Mouse (Mus musculus) c-Kit-positive CD71-positive TER-119-positive erythroid progenitor cells, embryonic 14.5 days (primary cell): Measurements from ENCODE around the gene Slc39a9.

Source experiments
- DNase-seq: peaks from one replicate; pipeline ENCODE4 v3.0.0-alpha.2; 2013; ENCODE audit warnings: low spot score

The Slc39a9 gene

GRCm38 (mm10) chr12:80643693-80644505, at the start of gene Slc39a9, which contains the start of gene Erh:
Gene Slc39a9 (plus strand): TSS chr12:80643883.
Gene Erh (minus strand): TSS chr12:80644341.
- DNase-seq = peak; percentile 93

GRCm38 (mm10) chr12:80594141-80594540, 49.5 kb upstream of the Slc39a9 start:
- no peak for DNase-seq

- DNase-seq = no peak
These were observed 48.9 kb upstream of the Slc39a9 start for GRCm38 (mm10) chr12:80594781-80595180.

GRCm38 (mm10) chr12:80595566-80595965, 48.1 kb upstream of the Slc39a9 start:
- DNase-seq = peak; percentile 31

GRCm38 (mm10) chr12:80595968-80596367, 47.7 kb upstream of the Slc39a9 start:
- DNase-seq = no peak

GRCm38 (mm10) chr12:80598236-80598635, 45.4 kb upstream of the Slc39a9 start:
- no peak for DNase-seq

GRCm38 (mm10) chr12:80598756-80599155, 44.9 kb upstream of the Slc39a9 start:
- no peak for DNase-seq

GRCm38 (mm10) chr12:80601597-80602269, 42.0 kb upstream of the Slc39a9 start:
- no peak for DNase-seq

GRCm38 (mm10) chr12:80602432-80602831, 41.3 kb upstream of the Slc39a9 start:
- DNase-seq = no peak

GRCm38 (mm10) chr12:80603566-80603965, 40.1 kb upstream of the Slc39a9 start:
- no peak for DNase-seq

- no peak for DNase-seq
These were observed 39.5 kb upstream of the Slc39a9 start for GRCm38 (mm10) chr12:80604218-80604617.

- DNase-seq = no peak
These were observed 35.1 kb upstream of the Slc39a9 start for GRCm38 (mm10) chr12:80608576-80608975.

GRCm38 (mm10) chr12:80609928-80610327, 33.8 kb upstream of the Slc39a9 start:
- DNase-seq = no peak

GRCm38 (mm10) chr12:80612113-80612791, 31.4 kb upstream of the Slc39a9 start:
- no peak for DNase-seq

GRCm38 (mm10) chr12:80615371-80616257, 28.1 kb upstream of the Slc39a9 start:
- DNase-seq = no peak

GRCm38 (mm10) chr12:80620501-80620900, 23.2 kb upstream of the Slc39a9 start:
- DNase-seq = no peak

GRCm38 (mm10) chr12:80631790-80632189, 11.9 kb upstream of the Slc39a9 start:
- no peak for DNase-seq

GRCm38 (mm10) chr12:80642725-80643692, 674 bp upstream of the Slc39a9 start:
- DNase-seq = peak; percentile 80

GRCm38 (mm10) chr12:80644506-80644868, 804 bp downstream of the Slc39a9 start:
- DNase-seq = no peak

- DNase-seq = no peak
These were observed 2.7 kb downstream of the Slc39a9 start for GRCm38 (mm10) chr12:80646377-80646776.
